Mouse (Mus musculus): ENCODE results near the gene Slc1a7. TPM values are rescaled to one million over a fixed set of nuclear protein-coding genes. Genes with fewer than 3 reads are reported as not detected.

Gene Slc1a7
- polyA plus RNA-seq, 1 experiment from 2014 or later, result not detected

GRCm38 (mm10) chr4:107995727-107996126, 27.6 kb downstream of the Slc1a7 start:
- Histone ChIP-seq H3K36me3 (ENCODE audit: control insufficient read depth, insufficient read depth) (no peaks in the 10 kb centered on the region), H3K4me1 (replicated peaks; ENCODE audit: control insufficient read depth, insufficient read depth, low read length) (peaks cover 10% of the 10 kb centered on the region), H3K4me3 (replicated peaks; ENCODE audit: low read length) (no peak overlapping the region), H3K9me3 (ENCODE audit: control insufficient read depth, low read length) (peaks cover 3% of the 10 kb centered on the region; the same call in 1 of the 2 replicates), H3K27ac (ENCODE audit: low read length) (no peak overlapping the region), H3K27me3 (replicated peaks; ENCODE audit: control insufficient read depth, insufficient read depth, low read length) (no peaks in the 10 kb centered on the region), H3K4me2 (ENCODE audit: low read length) (no peak overlapping the region), H3K9ac (replicated peaks; ENCODE audit: low read depth, low read length) (no peak overlapping the region)
- WGBS, result 75% methylated on average over 6 of the region's 6 CpGs
- ATAC-seq, result no peak

GRCm38 (mm10) chr4:107996418-107996986, 28.4 kb downstream of the Slc1a7 start:
- Histone ChIP-seq H3K27ac (ENCODE audit: low read length) (no peak overlapping the region), H3K4me1 (replicated peaks; ENCODE audit: control insufficient read depth, insufficient read depth, low read length) (peaks cover 8% of the 10 kb centered on the region), H3K4me3 (replicated peaks; ENCODE audit: low read length) (no peak overlapping the region), H3K4me2 (ENCODE audit: low read length) (no peak overlapping the region), H3K9ac (replicated peaks; ENCODE audit: low read depth, low read length) (no peak overlapping the region), H3K9me3 (ENCODE audit: control insufficient read depth, low read length) (peaks cover 3% of the 10 kb centered on the region; the same call in 1 of the 2 replicates), H3K36me3 (ENCODE audit: control insufficient read depth, insufficient read depth) (no peaks in the 10 kb centered on the region), H3K27me3 (replicated peaks; ENCODE audit: control insufficient read depth, insufficient read depth, low read length) (no peaks in the 10 kb centered on the region)
- 86% methylated on average over 9 of the region's 9 CpGs for WGBS
- ATAC-seq, result no peak

- no peak for ATAC-seq
- H3K4me2 ChIP-seq (ENCODE audit: low read length), result no peak overlapping the region
- H3K9me3 ChIP-seq (ENCODE audit: control insufficient read depth, low read length), result peaks cover 3% of the 10 kb centered on the region; the same call in 1 of the 2 replicates
- H3K27me3 ChIP-seq (replicated peaks; ENCODE audit: control insufficient read depth, insufficient read depth, low read length), result no peaks in the 10 kb centered on the region
- 19% methylated on average over 11 of the region's 11 CpGs for WGBS
- H3K27ac ChIP-seq (ENCODE audit: low read length), result no peak overlapping the region
- H3K4me3 ChIP-seq (replicated peaks; ENCODE audit: low read length), result no peak overlapping the region
- peaks cover 9% of the 10 kb centered on the region for H3K4me1 ChIP-seq (replicated peaks; ENCODE audit: control insufficient read depth, insufficient read depth, low read length)
- no peaks in the 10 kb centered on the region for H3K36me3 ChIP-seq (ENCODE audit: control insufficient read depth, insufficient read depth)
- no peak overlapping the region for H3K9ac ChIP-seq (replicated peaks; ENCODE audit: low read depth, low read length)
Observed at GRCm38 (mm10) chr4:107998641-107999332, 30.7 kb downstream of the Slc1a7 start.

- WGBS, result 74% methylated on average over 1 of the region's 1 CpGs
- ATAC-seq, result no peak
- no peak overlapping the region for H3K27ac ChIP-seq (ENCODE audit: low read length)
- no peak overlapping the region for H3K9ac ChIP-seq (replicated peaks; ENCODE audit: low read depth, low read length)
- H3K36me3 ChIP-seq (ENCODE audit: control insufficient read depth, insufficient read depth), result no peaks in the 10 kb centered on the region
- peaks cover 3% of the 10 kb centered on the region; the same call in 1 of the 2 replicates for H3K9me3 ChIP-seq (ENCODE audit: control insufficient read depth, low read length)
- H3K4me2 ChIP-seq (ENCODE audit: low read length), result no peak overlapping the region
- H3K4me3 ChIP-seq (replicated peaks; ENCODE audit: low read length), result no peak overlapping the region
- H3K27me3 ChIP-seq (replicated peaks; ENCODE audit: control insufficient read depth, insufficient read depth, low read length), result no peaks in the 10 kb centered on the region
- peaks cover 9% of the 10 kb centered on the region for H3K4me1 ChIP-seq (replicated peaks; ENCODE audit: control insufficient read depth, insufficient read depth, low read length)
Observed at GRCm38 (mm10) chr4:107999380-107999779, 31.2 kb downstream of the Slc1a7 start.

GRCm38 (mm10) chr4:108005328-108005727, 37.2 kb downstream of the Slc1a7 start:
- WGBS, result 28% methylated on average over 7 of the region's 7 CpGs
- 0 out of 2 replicates have a peak overlapping the region, but pooled peaks have one; percentile 7 for H3K27ac ChIP-seq (ENCODE audit: low read length)
- ATAC-seq, result no peak
- H3K9me3 ChIP-seq (ENCODE audit: control insufficient read depth, low read length), result no peaks in the 10 kb centered on the region
- H3K4me3 ChIP-seq (replicated peaks; ENCODE audit: low read length), result no peak overlapping the region
- H3K4me1 ChIP-seq (replicated peaks; ENCODE audit: control insufficient read depth, insufficient read depth, low read length), result peaks cover 8% of the 10 kb centered on the region; the same call in 1 of the 2 replicates
- no peaks in the 10 kb centered on the region for H3K27me3 ChIP-seq (replicated peaks; ENCODE audit: control insufficient read depth, insufficient read depth, low read length)
- H3K9ac ChIP-seq (replicated peaks; ENCODE audit: low read depth, low read length), result no peak overlapping the region
- H3K4me2 ChIP-seq (ENCODE audit: low read length), result no peak overlapping the region
- no peaks in the 10 kb centered on the region for H3K36me3 ChIP-seq (ENCODE audit: control insufficient read depth, insufficient read depth)

GRCm38 (mm10) chr4:108007532-108008103, 39.5 kb downstream of the Slc1a7 start:
- H3K27me3 ChIP-seq (replicated peaks; ENCODE audit: control insufficient read depth, insufficient read depth, low read length), result no peaks in the 10 kb centered on the region
- H3K36me3 ChIP-seq (ENCODE audit: control insufficient read depth, insufficient read depth), result no peaks in the 10 kb centered on the region
- 83% methylated on average over 7 of the region's 7 CpGs for WGBS
- no peak overlapping the region for H3K4me2 ChIP-seq (ENCODE audit: low read length)
- H3K27ac ChIP-seq (ENCODE audit: low read length), result no peak overlapping the region
- H3K4me1 ChIP-seq (replicated peaks; ENCODE audit: control insufficient read depth, insufficient read depth, low read length), result peaks cover 8% of the 10 kb centered on the region; the same call in 1 of the 2 replicates
- no peak overlapping the region for H3K9ac ChIP-seq (replicated peaks; ENCODE audit: low read depth, low read length)
- no peaks in the 10 kb centered on the region for H3K9me3 ChIP-seq (ENCODE audit: control insufficient read depth, low read length)
- H3K4me3 ChIP-seq (replicated peaks; ENCODE audit: low read length), result no peak overlapping the region
- ATAC-seq, result no peak

- no peaks in the 10 kb centered on the region for H3K27me3 ChIP-seq (replicated peaks; ENCODE audit: control insufficient read depth, insufficient read depth, low read length)
- no peaks in the 10 kb centered on the region for H3K36me3 ChIP-seq (ENCODE audit: control insufficient read depth, insufficient read depth)
- no peak overlapping the region for H3K9ac ChIP-seq (replicated peaks; ENCODE audit: low read depth, low read length)
- WGBS, result 78% methylated on average over 8 of the region's 8 CpGs
- no peak overlapping the region for H3K27ac ChIP-seq (ENCODE audit: low read length)
- no peak for ATAC-seq
- no peak overlapping the region for H3K4me2 ChIP-seq (ENCODE audit: low read length)
- H3K9me3 ChIP-seq (ENCODE audit: control insufficient read depth, low read length), result no peaks in the 10 kb centered on the region
- peaks cover 4% of the 10 kb centered on the region; the same call in 1 of the 2 replicates for H3K4me1 ChIP-seq (replicated peaks; ENCODE audit: control insufficient read depth, insufficient read depth, low read length)
- no peak overlapping the region for H3K4me3 ChIP-seq (replicated peaks; ENCODE audit: low read length)
Observed at GRCm38 (mm10) chr4:108008541-108008940, 40.4 kb downstream of the Slc1a7 start.

- Histone ChIP-seq H3K4me1 (replicated peaks; ENCODE audit: control insufficient read depth, insufficient read depth, low read length) (no peaks in the 10 kb centered on the region; the same call in 1 of the 2 replicates), H3K27ac (ENCODE audit: low read length) (no peak overlapping the region), H3K4me3 (replicated peaks; ENCODE audit: low read length) (no peak overlapping the region), H3K9ac (replicated peaks; ENCODE audit: low read depth, low read length) (no peak overlapping the region), H3K27me3 (replicated peaks; ENCODE audit: control insufficient read depth, insufficient read depth, low read length) (no peaks in the 10 kb centered on the region), H3K9me3 (ENCODE audit: control insufficient read depth, low read length) (no peaks in the 10 kb centered on the region), H3K4me2 (ENCODE audit: low read length) (no peak overlapping the region), H3K36me3 (ENCODE audit: control insufficient read depth, insufficient read depth) (no peaks in the 10 kb centered on the region)
- ATAC-seq, result no peak
- 60% methylated on average over 2 of the region's 2 CpGs for WGBS
Observed at GRCm38 (mm10) chr4:108014466-108014865, 46.3 kb downstream of the Slc1a7 start.

- Histone ChIP-seq H3K9ac (replicated peaks; ENCODE audit: low read depth, low read length) (no peak overlapping the region), H3K9me3 (ENCODE audit: control insufficient read depth, low read length) (no peaks in the 10 kb centered on the region), H3K4me1 (replicated peaks; ENCODE audit: control insufficient read depth, insufficient read depth, low read length) (no peaks in the 10 kb centered on the region; the same call in 1 of the 2 replicates), H3K27me3 (replicated peaks; ENCODE audit: control insufficient read depth, insufficient read depth, low read length) (no peaks in the 10 kb centered on the region), H3K27ac (ENCODE audit: low read length) (no peak overlapping the region), H3K4me3 (replicated peaks; ENCODE audit: low read length) (no peak overlapping the region), H3K4me2 (ENCODE audit: low read length) (no peak overlapping the region), H3K36me3 (ENCODE audit: control insufficient read depth, insufficient read depth) (no peaks in the 10 kb centered on the region)
- ATAC-seq, result no peak
- WGBS, result 61% methylated on average over 14 of the region's 14 CpGs
Observed at GRCm38 (mm10) chr4:108015067-108015765, 47.1 kb downstream of the Slc1a7 start.
